Mouse (Mus musculus) heart, adult 2 months (tissue): ENCODE measurements at regions not wholly inside any gene's neighbourhood (a gene's known extent, or its start where the extent isn't known, plus 50 kb on each side); places are given as distances from the start of the nearest gene placed in this dataset.

ENCODE experiments used
- EP300 ChIP-seq: fragments of 200-500 bp; IDR thresholded peaks from 2 replicates; pipeline ENCODE4 v1.6.1; 2011; ENCODE audit warnings: low read depth, low read length, control low read depth; ENCODE audit not compliant: insufficient read depth
- POLR2A ChIP-seq: fragments of 200-500 bp; IDR thresholded peaks from 2 replicates; pipeline ENCODE4 v1.6.1; 2011; ENCODE audit warnings: mild to moderate bottlenecking, low read depth, low read length, control low read depth; ENCODE audit not compliant: insufficient read depth

DNA sequence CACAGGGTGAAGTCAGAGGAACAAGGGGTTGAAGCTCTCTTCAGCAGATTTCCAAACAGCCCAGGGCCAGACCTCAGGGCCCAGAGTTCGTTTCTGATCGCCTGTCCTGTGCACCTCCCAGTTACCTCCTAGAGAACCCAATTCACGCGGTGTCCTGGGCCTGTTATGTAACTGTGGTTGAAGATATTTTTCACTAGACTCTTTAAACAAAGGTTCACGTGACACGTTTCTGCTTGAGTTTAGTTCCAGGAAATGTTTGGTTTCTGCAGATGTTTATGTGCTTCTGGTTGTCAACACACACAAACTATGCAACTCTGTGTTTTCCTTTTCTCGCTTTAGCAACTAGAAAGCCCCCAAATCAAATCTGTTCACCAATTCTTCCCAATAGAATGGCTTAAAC lies 214.0 kb upstream of the Mkln1 start:
- TF ChIP-seq EP300 (no peak), POLR2A (no peak)
